Mouse (Mus musculus): Measurements from ENCODE around the gene Zfp385b.

Gene Zfp385b

GRCm38 (mm10) chr2:77503674-77504351 lies 315.6 kb downstream of the Zfp385b start:
- no peak for TF ChIP-seq GATA4 (IDR thresholded peaks at IDR 0.05; ENCODE audit: insufficient replicate concordance, low read length)

DNA sequence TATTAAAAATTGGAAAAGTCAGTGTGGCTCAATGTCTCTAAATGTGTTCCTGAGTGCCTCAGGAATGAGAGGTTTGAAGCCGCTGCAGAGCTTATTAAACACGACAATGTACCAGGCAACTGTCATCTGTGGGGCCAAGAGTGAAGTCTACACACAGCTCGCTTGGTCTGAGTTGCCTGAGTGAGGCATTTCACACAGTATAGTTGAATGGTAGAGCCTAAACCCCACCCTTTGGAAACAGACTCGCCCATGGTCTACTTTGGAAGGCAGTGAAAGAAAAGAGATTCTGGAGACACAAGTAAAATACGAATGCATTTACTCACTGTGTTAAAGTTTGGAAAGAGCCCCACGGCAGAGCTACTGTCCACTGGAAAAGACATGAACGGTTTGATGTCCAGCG lies 316.2 kb downstream of the Zfp385b start:
- TF ChIP-seq GATA4 (IDR thresholded peaks at IDR 0.05; ENCODE audit: insufficient replicate concordance, low read length), result no peak

DNA sequence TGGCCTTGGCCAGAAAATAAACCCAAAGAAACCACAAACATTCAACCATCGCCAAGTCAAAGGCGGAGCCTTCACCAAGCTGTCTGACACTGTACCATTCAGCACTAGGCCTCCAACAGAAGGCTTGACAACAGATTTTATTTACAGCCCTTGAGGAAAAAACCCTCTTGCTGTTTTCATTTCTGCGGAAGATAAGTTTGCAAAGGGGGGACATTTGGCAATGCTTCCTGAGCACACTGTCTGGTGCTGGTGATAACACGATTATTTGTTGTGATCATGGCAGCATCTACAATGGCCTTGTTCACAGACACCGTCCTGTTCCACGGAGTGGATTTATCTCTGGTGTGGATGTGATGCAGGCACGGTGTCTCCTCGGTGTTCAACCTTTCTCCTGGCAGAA lies 317.0 kb downstream of the Zfp385b start:
- TF ChIP-seq GATA4 (IDR thresholded peaks at IDR 0.05; ENCODE audit: insufficient replicate concordance, low read length), result no peak

GRCm38 (mm10) chr2:77500480-77500879 lies 319.0 kb downstream of the Zfp385b start:
- TF ChIP-seq GATA4 (IDR thresholded peaks at IDR 0.05; ENCODE audit: insufficient replicate concordance, low read length), result no peak

DNA sequence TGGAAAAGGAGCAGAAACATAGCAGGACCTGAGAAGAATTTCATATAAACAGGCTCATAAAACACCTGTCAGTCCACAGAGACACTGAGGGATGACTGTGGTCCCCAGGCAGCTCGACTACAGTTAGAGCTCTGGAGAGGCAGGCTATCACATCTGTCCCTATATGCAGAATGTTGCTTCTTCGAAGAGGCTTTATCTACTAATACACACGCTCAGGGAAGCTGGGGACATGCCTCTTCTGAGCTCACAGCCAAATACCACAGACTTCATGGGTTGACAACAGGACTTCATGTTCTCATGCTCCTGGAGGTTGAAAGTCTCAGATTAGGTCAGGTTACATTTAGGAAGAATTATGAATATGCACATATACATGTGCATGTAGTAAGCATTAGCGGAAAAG lies 321.1 kb downstream of the Zfp385b start:
- TF ChIP-seq GATA4 (IDR thresholded peaks at IDR 0.05; ENCODE audit: insufficient replicate concordance, low read length), result no peak

DNA sequence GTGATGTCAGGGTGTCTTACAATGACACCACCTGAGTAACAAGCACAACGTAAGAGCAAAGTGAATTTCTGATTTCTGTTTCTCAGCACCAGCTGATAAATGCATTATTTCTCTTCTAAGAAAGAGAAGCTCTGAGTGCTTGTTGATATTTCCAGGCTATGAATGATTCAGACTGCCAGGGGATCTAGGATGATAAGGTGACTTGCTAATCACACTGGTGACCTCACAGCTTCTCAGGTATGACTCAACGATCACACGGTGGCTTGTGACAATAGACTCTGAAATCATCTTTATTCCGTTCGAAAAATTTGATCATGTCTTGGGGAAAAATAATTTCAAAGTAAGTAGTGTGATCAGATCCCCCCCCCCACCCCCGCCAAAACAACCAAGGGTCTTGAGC lies 321.5 kb downstream of the Zfp385b start:
- no peak for TF ChIP-seq GATA4 (IDR thresholded peaks at IDR 0.05; ENCODE audit: insufficient replicate concordance, low read length)

- no peak; the same call in 1 of the 2 replicates for TF ChIP-seq GATA4 (IDR thresholded peaks at IDR 0.05; ENCODE audit: insufficient replicate concordance, low read length)
Observed at GRCm38 (mm10) chr2:77496071-77496470, 323.4 kb downstream of the Zfp385b start.

- TF ChIP-seq GATA4 (IDR thresholded peaks at IDR 0.05; ENCODE audit: insufficient replicate concordance, low read length), result no peak
Observed at GRCm38 (mm10) chr2:77495344-77495743, 324.1 kb downstream of the Zfp385b start.

- no peak for TF ChIP-seq GATA4 (IDR thresholded peaks at IDR 0.05; ENCODE audit: insufficient replicate concordance, low read length)
Observed at GRCm38 (mm10) chr2:77493695-77494094, 325.7 kb downstream of the Zfp385b start.

GRCm38 (mm10) chr2:77487151-77487550 lies 332.3 kb downstream of the Zfp385b start:
- no peak for TF ChIP-seq GATA4 (IDR thresholded peaks at IDR 0.05; ENCODE audit: insufficient replicate concordance, low read length)

GRCm38 (mm10) chr2:77481274-77481673 lies 338.2 kb downstream of the Zfp385b start:
- no peak for TF ChIP-seq GATA4 (IDR thresholded peaks at IDR 0.05; ENCODE audit: insufficient replicate concordance, low read length)

- no peak for TF ChIP-seq GATA4 (IDR thresholded peaks at IDR 0.05; ENCODE audit: insufficient replicate concordance, low read length)
Observed at GRCm38 (mm10) chr2:77477536-77477935, 341.9 kb downstream of the Zfp385b start.

DNA sequence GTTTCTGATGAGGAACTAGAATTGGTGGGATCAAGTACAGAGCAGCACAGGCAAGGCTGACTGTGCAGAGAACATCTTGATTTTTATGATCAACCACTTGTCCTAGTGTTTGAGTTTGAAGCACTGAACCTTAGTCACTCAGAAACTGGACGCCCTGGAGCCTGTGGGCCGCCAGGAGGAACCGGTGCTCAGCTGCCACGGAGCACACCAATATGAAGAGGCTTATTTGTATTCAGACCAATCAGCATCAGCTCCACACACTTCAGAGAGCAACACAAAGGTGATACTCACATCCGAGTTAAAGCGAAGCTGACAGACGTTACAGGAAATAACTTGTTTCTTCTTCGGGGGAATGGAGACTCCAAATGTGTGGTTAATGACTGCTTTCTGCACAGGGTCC lies 343.0 kb downstream of the Zfp385b start:
- TF ChIP-seq GATA4 (IDR thresholded peaks at IDR 0.05; ENCODE audit: insufficient replicate concordance, low read length), result no peak

DNA sequence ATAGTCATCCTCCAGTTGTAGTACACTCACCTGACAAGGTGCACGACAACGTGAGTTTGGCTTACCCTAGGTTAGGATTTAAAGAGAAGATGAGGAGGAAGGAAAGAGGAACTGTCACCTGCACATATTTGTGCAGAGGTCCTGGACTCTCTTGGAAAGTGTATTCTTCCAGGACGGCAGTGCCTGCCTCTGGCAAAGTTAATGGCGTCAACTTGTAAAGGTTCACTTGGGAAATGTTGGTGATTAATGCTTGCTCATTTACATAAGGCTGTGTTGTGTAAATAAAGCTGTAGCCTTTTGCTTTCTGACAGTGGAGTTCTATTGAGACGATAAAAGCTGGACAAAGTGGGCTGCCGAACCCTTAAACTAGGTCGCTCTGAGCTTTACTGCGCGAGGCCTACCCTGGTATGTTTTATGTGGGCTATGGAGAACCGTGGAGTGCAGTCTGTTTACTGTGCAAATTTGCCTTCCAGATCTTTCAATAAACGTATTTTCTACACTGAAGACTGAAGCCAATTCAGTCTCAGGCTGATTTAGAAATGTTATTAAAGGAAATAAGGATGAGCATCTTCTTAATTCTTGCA lies 347.1 kb downstream of the Zfp385b start:
- no peak for TF ChIP-seq GATA4 (IDR thresholded peaks at IDR 0.05; ENCODE audit: insufficient replicate concordance, low read length)

DNA sequence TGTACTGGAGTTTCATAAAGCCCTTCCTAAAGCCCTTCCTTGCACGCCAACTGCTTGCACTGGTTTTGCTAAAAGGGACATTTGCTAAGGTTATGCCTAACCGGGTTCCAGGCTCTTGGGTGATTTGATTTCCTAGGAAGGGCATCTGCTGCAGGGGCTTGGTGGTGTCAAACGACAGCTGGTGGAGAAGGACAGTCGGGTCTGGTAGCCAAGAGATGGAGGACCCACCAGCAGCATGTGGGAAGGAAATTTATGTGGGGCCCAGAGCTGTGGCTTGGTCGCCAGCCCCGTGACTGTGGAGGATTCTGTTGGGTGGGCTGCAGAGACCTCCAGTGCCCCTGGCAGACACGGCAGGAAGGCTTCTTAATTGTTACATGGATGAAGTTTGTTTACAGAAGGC lies 348.7 kb downstream of the Zfp385b start:
- no peak for TF ChIP-seq GATA4 (IDR thresholded peaks at IDR 0.05; ENCODE audit: insufficient replicate concordance, low read length)

DNA sequence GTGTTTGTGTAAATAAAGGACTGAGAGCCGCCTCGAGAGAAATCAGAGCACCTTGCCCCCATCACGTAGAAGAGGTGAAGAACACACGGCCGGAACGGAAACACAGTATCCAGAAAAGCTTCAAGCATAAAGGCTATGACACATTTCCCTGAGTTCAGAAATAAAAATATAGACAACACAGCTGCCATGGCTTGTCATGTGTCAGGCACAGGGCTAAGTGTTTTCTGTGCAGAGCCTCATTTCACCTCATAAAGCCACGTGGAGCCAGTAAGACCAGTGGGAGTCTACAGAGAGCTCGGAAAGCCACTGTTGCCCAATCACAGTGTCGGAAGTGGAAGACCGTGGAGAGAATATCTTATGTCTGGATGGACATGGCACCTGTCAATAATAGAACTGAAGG lies 358.0 kb downstream of the Zfp385b start:
- TF ChIP-seq GATA4 (IDR thresholded peaks at IDR 0.05; ENCODE audit: insufficient replicate concordance, low read length), result no peak

DNA sequence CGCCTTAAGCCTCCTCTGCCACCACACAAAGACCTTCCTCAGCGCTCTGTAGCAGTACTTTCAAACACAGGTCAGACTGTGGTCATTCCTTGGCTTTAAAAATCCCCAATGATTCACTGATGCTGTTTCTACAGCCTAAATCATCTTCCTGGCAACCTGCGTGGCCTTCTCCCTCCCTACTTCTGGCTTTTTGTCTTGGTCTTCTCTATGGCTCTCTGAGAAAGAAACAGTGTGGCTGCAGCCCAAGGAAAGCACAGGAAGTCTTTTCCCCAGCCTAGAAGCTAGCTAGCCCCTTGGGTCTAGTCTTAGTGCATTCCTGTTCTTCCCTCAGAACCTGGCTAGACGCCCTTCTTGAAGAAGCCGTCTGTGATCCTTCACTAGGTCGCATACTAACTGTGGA lies 359.4 kb downstream of the Zfp385b start:
- TF ChIP-seq GATA4 (IDR thresholded peaks at IDR 0.05; ENCODE audit: insufficient replicate concordance, low read length), result no peak
